Comparison of ENCODE assay signal across 8 mouse cellular contexts in the genomic region with DNA sequence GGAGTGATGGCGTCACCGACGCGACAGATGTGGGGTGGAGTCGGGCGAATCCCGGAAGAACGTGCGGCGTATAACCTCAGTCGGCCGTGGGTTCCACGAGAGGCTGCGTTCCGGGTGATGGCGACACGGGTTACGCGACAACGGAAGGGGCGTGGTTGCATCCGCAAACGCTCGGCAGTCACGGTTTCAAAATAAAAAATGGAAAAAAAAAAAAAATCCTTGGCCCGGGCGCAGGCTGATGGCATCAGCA. TPM values are rescaled to one million over a fixed set of nuclear protein-coding genes. Genes with fewer than 3 reads are reported as not detected.
DNase-seq lines count a peak whose midpoint lies in the region; ATAC-seq and TF ChIP-seq lines count a peak whose summit lies in the region.

No protein-coding gene starts in this region.

- peak overlapping the region; percentile 71 for H3K4me3 ChIP-seq in kidney, embryonic 15.5 days (replicated peaks)
- H3K4me3 ChIP-seq in cortical plate, adult 2 months (ENCODE audit: insufficient read depth, low read length): peak overlapping the region; percentile 60
- H3K4me3 ChIP-seq in hindbrain, embryonic 15.5 days: peak overlapping the region; percentile 76
- peak overlapping the region; percentile 73 for H3K4me3 ChIP-seq in midbrain, embryonic 13.5 days (replicated peaks)

- no peak; the same call in 1 of the 2 replicates for ATAC-seq in kidney, embryonic 15.5 days (replicated peaks; ENCODE audit: low FRiP score)
- peak; percentile 40 for ATAC-seq in hindbrain, embryonic 15.5 days (ENCODE audit: low FRiP score, low read depth)
- peak; percentile 46 for ATAC-seq in midbrain, embryonic 13.5 days

- H3K4me1 ChIP-seq in kidney, embryonic 15.5 days: no peaks in the 10 kb centered on the region
- H3K4me1 ChIP-seq in cortical plate, adult 2 months (ENCODE audit: control insufficient read depth, insufficient read depth, low read length): no peaks in the 10 kb centered on the region
- H3K4me1 ChIP-seq in hindbrain, embryonic 15.5 days (replicated peaks): no peaks in the 10 kb centered on the region
- 0 out of 2 replicates have a peak, but pooled peaks cover 5% of the 10 kb centered on the region for H3K4me1 ChIP-seq in midbrain, embryonic 13.5 days (replicated peaks)

- no peak for DNase-seq in kidney, postnatal 25 days
- no peak for DNase-seq in frontal cortex, adult 2 months (ENCODE audit: extremely low spot score in 1 of 2, low spot score in 1 of 2)
- DNase-seq in left cerebral cortex, postnatal 25 days (ENCODE audit: low spot score in 2 of 2): no peak
- DNase-seq in frontal cortex, postnatal 14 days (ENCODE audit: low spot score in 2 of 2): no peak

- peak overlapping the region; percentile 79 for H3K4me2 ChIP-seq in kidney, embryonic 15.5 days
- H3K4me2 ChIP-seq in hindbrain, embryonic 15.5 days: peak overlapping the region; percentile 75
- H3K4me2 ChIP-seq in midbrain, embryonic 13.5 days (replicated peaks): peak overlapping the region; percentile 62

- peaks cover under 1% of the 10 kb centered on the region; the same call in 1 of the 2 replicates for H3K27me3 ChIP-seq in kidney, embryonic 15.5 days
- H3K27me3 ChIP-seq in hindbrain, embryonic 15.5 days: peaks cover under 1% of the 10 kb centered on the region; the same call in 1 of the 2 replicates
- peaks cover 7% of the 10 kb centered on the region for H3K27me3 ChIP-seq in midbrain, embryonic 13.5 days

- intact Hi-C loops in left cerebral cortex, postnatal 25 days (cut with DNase I): no loop called here

- H3K36me3 ChIP-seq in kidney, embryonic 15.5 days: no peaks in the 10 kb centered on the region
- H3K36me3 ChIP-seq in hindbrain, embryonic 15.5 days: no peaks in the 10 kb centered on the region
- no peaks in the 10 kb centered on the region for H3K36me3 ChIP-seq in midbrain, embryonic 13.5 days

- under 1% methylated on average over 27 of the region's 27 CpGs for WGBS in kidney, embryonic 15.5 days
- under 1% methylated on average over 27 of the region's 27 CpGs for WGBS in hindbrain, embryonic 15.5 days
- under 1% methylated on average over 27 of the region's 27 CpGs for WGBS in midbrain, embryonic 13.5 days

- TF ChIP-seq CTCF in cortical plate, adult 2 months (IDR thresholded peaks at IDR 0.05; ENCODE audit: extremely low read depth, insufficient read depth, low read length): no peak

- H3K9ac ChIP-seq in kidney, embryonic 15.5 days: peak overlapping the region; percentile 71
- peak overlapping the region; percentile 76 for H3K9ac ChIP-seq in hindbrain, embryonic 15.5 days
- peak overlapping the region; percentile 80 for H3K9ac ChIP-seq in midbrain, embryonic 13.5 days (replicated peaks)

- no peaks in the 10 kb centered on the region for H3K9me3 ChIP-seq in kidney, embryonic 15.5 days (replicated peaks)
- H3K9me3 ChIP-seq in hindbrain, embryonic 15.5 days: no peaks in the 10 kb centered on the region
- no peaks in the 10 kb centered on the region for H3K9me3 ChIP-seq in midbrain, embryonic 13.5 days

- H3K27ac ChIP-seq in kidney, embryonic 15.5 days: peak overlapping the region; percentile 99
- peak overlapping the region; percentile 94 for H3K27ac ChIP-seq in cortical plate, adult 2 months (ENCODE audit: insufficient read depth, low read length)
- peak overlapping the region; percentile 98 for H3K27ac ChIP-seq in hindbrain, embryonic 15.5 days (replicated peaks)
- H3K27ac ChIP-seq in midbrain, embryonic 13.5 days: peak overlapping the region; percentile 97

- TF ChIP-seq POLR2A in cortical plate, adult 2 months (IDR thresholded peaks at IDR 0.05; ENCODE audit: extremely low read depth, insufficient read depth, low read length): no peak

RNA-seq across cellular contexts. Expression of a gene that starts 52.5 kb away (rescaled TPM):
- polyA plus RNA-seq in kidney, embryonic 15.5 days (2015; fragmentation: Nextera tagmentation; extraction: Ambion mirVana): 130 and 150 TPM in 2 replicates
- polyA plus RNA-seq in cortical plate, adult 2 months (2012; rRNA removed): 132 and 143 TPM in 2 replicates
- 152 and 180 TPM in 2 replicates for polyA plus RNA-seq in hindbrain, embryonic 15.5 days (2015; fragmentation: Nextera tagmentation; extraction: Ambion mirVana)
- 166 and 188 TPM in 2 replicates for polyA plus RNA-seq in midbrain, embryonic 13.5 days (2015; fragmentation: Nextera tagmentation; extraction: Ambion mirVana)
- polyA plus RNA-seq in frontal cortex, adult 2 months (2012; rRNA removed): 175 and 181 TPM in 2 replicates
- 10 to 100 TPM; 83.5 to 95.9 TPM for total RNA-seq in left cerebral cortex, postnatal 25 days (2021)
